Mouse (Mus musculus): ENCODE results near the gene 1700003E16Rik. TPM values are rescaled to one million over a fixed set of nuclear protein-coding genes. Genes with fewer than 3 reads are reported as not detected.

1700003E16Rik gene
- polyA plus RNA-seq (2012; rRNA removed) = 6.6 and 8.1 TPM in 2 replicates

GRCm38 (mm10) chr6:83156259-83156684 lies at the start of gene 1700003E16Rik, which contains the start of gene Wdr54:
Gene 1700003E16Rik (plus strand): TSS chr6:83156404.
Gene Wdr54 (minus strand): TSS chr6:83156397.
- under 1% methylated on average over 32 of the region's 32 CpGs for WGBS
- Histone ChIP-seq H3K4me1 (ENCODE audit: control insufficient read depth, insufficient read depth, low read length) (no peaks in the 10 kb centered on the region), H3K27me3 (ENCODE audit: control insufficient read depth, insufficient read depth, low read length) (no peaks in the 10 kb centered on the region), H3K4me3 (replicated peaks; ENCODE audit: insufficient read depth, low read depth, low read length) (peak within 1 kb of the TSS; percentile 89), H3K27ac (ENCODE audit: insufficient read depth, low read length) (no peak within 1 kb of the TSS)
- TF ChIP-seq CTCF (IDR thresholded peaks at IDR 0.05; ENCODE audit: borderline replicate concordance, insufficient read depth, low read depth, low read length) = no peak
- peak; percentile 48; the same call in 1 of the 2 replicates for TF ChIP-seq POLR2A (IDR thresholded peaks at IDR 0.05; ENCODE audit: borderline replicate concordance, insufficient read depth, low read length)
- DNase-seq = peak; percentile 73 to 78

GRCm38 (mm10) chr6:83107566-83108400 lies 48.4 kb upstream of the 1700003E16Rik start:
- Histone ChIP-seq H3K27me3 (ENCODE audit: control insufficient read depth, insufficient read depth, low read length) (no peaks in the 10 kb centered on the region), H3K4me3 (replicated peaks; ENCODE audit: insufficient read depth, low read depth, low read length) (peak overlapping the region; percentile 79), H3K27ac (ENCODE audit: insufficient read depth, low read length) (peak overlapping the region; percentile 83; the same call in 1 of the 2 replicates), H3K4me1 (ENCODE audit: control insufficient read depth, insufficient read depth, low read length) (peaks cover 15% of the 10 kb centered on the region)
- TF ChIP-seq POLR2A (IDR thresholded peaks at IDR 0.05; ENCODE audit: borderline replicate concordance, insufficient read depth, low read length) (no peak), CTCF (IDR thresholded peaks at IDR 0.05; ENCODE audit: borderline replicate concordance, insufficient read depth, low read depth, low read length) (peak; percentile 70)
- peak; percentile 62 to 72 for DNase-seq
- WGBS = 24% methylated on average over 13 of the region's 13 CpGs

- TF ChIP-seq CTCF (IDR thresholded peaks at IDR 0.05; ENCODE audit: borderline replicate concordance, insufficient read depth, low read depth, low read length) = no peak; the same call in 1 of the 2 replicates
- TF ChIP-seq POLR2A (IDR thresholded peaks at IDR 0.05; ENCODE audit: borderline replicate concordance, insufficient read depth, low read length) = peak; percentile 94
- H3K4me1 ChIP-seq (ENCODE audit: control insufficient read depth, insufficient read depth, low read length) = peaks cover 6% of the 10 kb centered on the region; the same call in 1 of the 2 replicates
- WGBS = under 1% methylated on average over 76 of the region's 76 CpGs
- DNase-seq = peak; percentile 84 to 89
- peak within 1 kb of the TSS; percentile 83 for H3K27ac ChIP-seq (ENCODE audit: insufficient read depth, low read length)
- peak within 1 kb of the TSS; percentile 79 for H3K4me3 ChIP-seq (replicated peaks; ENCODE audit: insufficient read depth, low read depth, low read length)
- H3K27me3 ChIP-seq (ENCODE audit: control insufficient read depth, insufficient read depth, low read length) = no peaks in the 10 kb centered on the region
Observed at GRCm38 (mm10) chr6:83108762-83109668, 47.2 kb upstream of the 1700003E16Rik start, which contains the start of gene Mrpl53. Gene Mrpl53 (plus strand): TSS chr6:83109040.

- peaks cover 15% of the 10 kb centered on the region for H3K4me1 ChIP-seq (ENCODE audit: control insufficient read depth, insufficient read depth, low read length)
- 89% methylated on average over 4 of the region's 4 CpGs for WGBS
- TF ChIP-seq CTCF (IDR thresholded peaks at IDR 0.05; ENCODE audit: borderline replicate concordance, insufficient read depth, low read depth, low read length) (no peak), POLR2A (IDR thresholded peaks at IDR 0.05; ENCODE audit: borderline replicate concordance, insufficient read depth, low read length) (no peak)
- no peak overlapping the region for H3K27ac ChIP-seq (ENCODE audit: insufficient read depth, low read length)
- no peaks in the 10 kb centered on the region for H3K27me3 ChIP-seq (ENCODE audit: control insufficient read depth, insufficient read depth, low read length)
- DNase-seq = no peak
- no peak overlapping the region for H3K4me3 ChIP-seq (replicated peaks; ENCODE audit: insufficient read depth, low read depth, low read length)
Observed at GRCm38 (mm10) chr6:83111510-83112136, 44.6 kb upstream of the 1700003E16Rik start.

- no peaks in the 10 kb centered on the region for H3K27me3 ChIP-seq (ENCODE audit: control insufficient read depth, insufficient read depth, low read length)
- 2% methylated on average over 56 of the region's 58 CpGs for WGBS
- peaks cover 14% of the 10 kb centered on the region for H3K4me1 ChIP-seq (ENCODE audit: control insufficient read depth, insufficient read depth, low read length)
- peak; percentile 94 for TF ChIP-seq POLR2A (IDR thresholded peaks at IDR 0.05; ENCODE audit: borderline replicate concordance, insufficient read depth, low read length)
- TF ChIP-seq CTCF (IDR thresholded peaks at IDR 0.05; ENCODE audit: borderline replicate concordance, insufficient read depth, low read depth, low read length) = peak; percentile 27; the same call in 1 of the 2 replicates
- H3K4me3 ChIP-seq (replicated peaks; ENCODE audit: insufficient read depth, low read depth, low read length) = peak within 1 kb of the TSS; percentile 98
- peak; percentile 93 for DNase-seq
- peak within 1 kb of the TSS; percentile 60 for H3K27ac ChIP-seq (ENCODE audit: insufficient read depth, low read length)
Observed at GRCm38 (mm10) chr6:83115011-83115671, 41.1 kb upstream of the 1700003E16Rik start, which contains the start of gene Mogs. Gene Mogs (plus strand): TSS chr6:83115496.

- under 1% methylated on average over 48 of the region's 48 CpGs for WGBS
- TF ChIP-seq POLR2A (IDR thresholded peaks at IDR 0.05; ENCODE audit: borderline replicate concordance, insufficient read depth, low read length) = no peak
- no peak for TF ChIP-seq CTCF (IDR thresholded peaks at IDR 0.05; ENCODE audit: borderline replicate concordance, insufficient read depth, low read depth, low read length)
- DNase-seq = peak in 1 of 2 experiments; percentile 38
- Histone ChIP-seq H3K4me1 (ENCODE audit: control insufficient read depth, insufficient read depth, low read length) (peaks cover 15% of the 10 kb centered on the region), H3K27ac (ENCODE audit: insufficient read depth, low read length) (no peak overlapping the region), H3K27me3 (ENCODE audit: control insufficient read depth, insufficient read depth, low read length) (no peaks in the 10 kb centered on the region), H3K4me3 (replicated peaks; ENCODE audit: insufficient read depth, low read depth, low read length) (peak overlapping the region; percentile 98)
Observed at GRCm38 (mm10) chr6:83115682-83116372, 40.4 kb upstream of the 1700003E16Rik start.
